Mouse (Mus musculus) gastrocnemius, adult 2 months (tissue): ENCODE data around the gene Mfsd6. TPM values are rescaled to one million over a fixed set of nuclear protein-coding genes. Genes with fewer than 3 reads are reported as not detected.

Experiments
- DNase-seq: peaks from one replicate; pipeline ENCODE4 v3.0.0; 2022
- H3K27ac ChIP-seq: fragments of 200-600 bp; 2 replicates; pipeline ENCODE4 v1.8.1; 2022; ENCODE audit warnings: mild to moderate bottlenecking
- H3K4me3 ChIP-seq: fragments of 200-600 bp; 2 replicates; pipeline ENCODE4 v1.8.1; 2022; ENCODE audit warnings: mild to moderate bottlenecking, moderate library complexity
- CTCF ChIP-seq: fragments of 200-600 bp; IDR thresholded peaks from 2 replicates; pipeline ENCODE4 v1.8.1; 2022; ENCODE audit warnings: antibody characterized with exemption, mild to moderate bottlenecking, moderate library complexity
- intact Hi-C: fragments of 180-260 bp; cut with DNase I; formaldehyde crosslinking; loops from one replicate; pipeline ENCODE4 v1.15.1; 2025
- total RNA-seq, 2 experiments: library from RNA; stranded (reverse); gene quantifications; 2 replicates each; pipeline ENCODE4 v1.2.3; 2021

Gene Mfsd6
- total RNA-seq, 2 experiments from 2014 or later = 5.9 to 7.3 TPM

- intact Hi-C loops = no loop called here
- no peak for TF ChIP-seq CTCF
- Histone ChIP-seq H3K27ac (no peak overlapping the region), H3K4me3 (no peak overlapping the region)
- DNase-seq = peak; percentile 30
These were observed 74.5 kb downstream of the Mfsd6 start for GRCm38 (mm10) chr1:52652601-52653253.

- no peak for DNase-seq
- Histone ChIP-seq H3K27ac (no peak overlapping the region), H3K4me3 (no peak overlapping the region)
- no peak for TF ChIP-seq CTCF
- intact Hi-C loops = no loop called here
These were observed 77.2 kb downstream of the Mfsd6 start for GRCm38 (mm10) chr1:52650066-52650465.

- intact Hi-C loops = loop anchor here (2.0 to 10.0 kb wide), 3 partner anchors 79 to 196 kb away; partner anchors contain the start of genes Hibch and Mfsd6
These were observed 78.9 kb downstream of the Mfsd6 start for GRCm38 (mm10) chr1:52648153-52649027.

DNA sequence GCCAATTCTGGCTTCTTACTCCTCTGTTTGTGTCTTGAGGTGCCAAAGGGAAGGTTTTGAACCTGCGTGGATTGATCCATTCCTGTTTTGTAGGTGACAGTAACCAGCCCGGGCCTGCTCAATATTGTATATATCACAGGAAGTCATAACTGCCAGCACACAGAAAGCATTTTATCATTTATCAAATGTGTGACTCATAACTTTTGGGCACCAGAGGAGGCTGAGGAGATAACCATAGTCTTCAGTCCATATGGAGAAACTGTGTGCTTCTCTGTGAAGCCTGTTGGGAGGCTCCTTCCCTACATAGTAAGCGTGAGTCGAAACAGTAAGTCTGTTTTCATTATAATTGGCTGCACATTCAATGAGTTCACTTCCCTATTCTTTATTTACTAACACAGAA, 86.5 kb downstream of the Mfsd6 start:
- DNase-seq = no peak
- no peak overlapping the region for H3K27ac ChIP-seq
- intact Hi-C loops = loop anchor here (10.0 kb wide), 1 partner anchor 204 kb away; the partner anchor contains the start of gene Hibch
- no peak overlapping the region for H3K4me3 ChIP-seq
- no peak for TF ChIP-seq CTCF

More at GRCm38 (mm10) chr1:52648153-52649027, 78.9 kb downstream of the Mfsd6 start:
- H3K27ac ChIP-seq = no peak overlapping the region
- H3K4me3 ChIP-seq = no peak overlapping the region
- peak; percentile 70 for DNase-seq
- TF ChIP-seq CTCF = peak; percentile 71

DNA sequence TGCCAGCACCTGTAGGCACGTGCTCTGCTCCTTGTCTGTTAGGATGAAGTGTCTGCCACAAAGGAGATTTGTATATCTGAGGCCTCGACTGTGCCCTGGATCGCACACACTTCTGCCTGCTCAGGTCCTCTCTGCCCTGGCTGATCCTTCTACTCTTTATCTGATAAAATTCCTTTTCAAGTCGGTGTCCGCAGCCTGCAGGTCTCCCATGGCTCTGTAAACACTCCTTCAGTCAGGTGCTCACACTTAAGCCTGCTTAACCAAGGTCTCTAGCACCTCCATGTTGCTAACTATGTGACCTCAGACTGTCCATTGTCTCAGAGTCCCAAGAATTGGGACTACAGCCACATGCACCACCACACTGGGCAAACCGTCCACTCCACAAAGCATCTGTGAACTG, 87.0 kb downstream of the Mfsd6 start:
- H3K4me3 ChIP-seq = no peak overlapping the region
- no peak for DNase-seq
- intact Hi-C loops = loop anchor here (10.0 kb wide), 1 partner anchor 205 kb away; the partner anchor contains the start of gene Hibch
- TF ChIP-seq CTCF = no peak
- no peak overlapping the region for H3K27ac ChIP-seq

DNA sequence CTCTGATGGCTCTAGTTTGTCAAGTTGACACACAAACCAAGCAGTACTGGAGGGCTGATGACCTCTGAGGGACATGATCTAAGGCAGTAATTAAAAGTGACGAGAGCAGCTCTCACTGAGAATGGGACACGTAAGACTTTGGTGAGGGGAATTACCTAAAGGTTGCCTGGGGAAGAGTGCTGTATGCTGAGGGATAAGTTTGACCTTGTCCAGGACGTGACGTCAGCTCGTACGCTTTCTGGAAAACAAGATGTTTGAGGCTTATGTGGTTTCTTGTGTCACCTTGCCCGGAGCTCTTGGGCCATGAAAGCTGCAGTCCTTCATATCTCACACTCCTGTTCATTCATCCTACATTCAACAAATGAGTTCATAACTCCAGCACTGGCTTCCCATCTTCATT, 88.2 kb downstream of the Mfsd6 start:
- no peak for DNase-seq
- Histone ChIP-seq H3K27ac (no peak overlapping the region), H3K4me3 (no peak overlapping the region)
- intact Hi-C loops = no loop called here
- TF ChIP-seq CTCF = no peak

- DNase-seq = no peak
- Histone ChIP-seq H3K27ac (no peak overlapping the region), H3K4me3 (no peak overlapping the region)
- intact Hi-C loops = no loop called here
- no peak for TF ChIP-seq CTCF
These were observed 89.2 kb downstream of the Mfsd6 start for GRCm38 (mm10) chr1:52638101-52638500.

- Histone ChIP-seq H3K27ac (no peak overlapping the region), H3K4me3 (no peak overlapping the region)
- no peak for DNase-seq
- intact Hi-C loops = no loop called here
- TF ChIP-seq CTCF = no peak
These were observed 91.3 kb downstream of the Mfsd6 start for GRCm38 (mm10) chr1:52635932-52636331.

DNA sequence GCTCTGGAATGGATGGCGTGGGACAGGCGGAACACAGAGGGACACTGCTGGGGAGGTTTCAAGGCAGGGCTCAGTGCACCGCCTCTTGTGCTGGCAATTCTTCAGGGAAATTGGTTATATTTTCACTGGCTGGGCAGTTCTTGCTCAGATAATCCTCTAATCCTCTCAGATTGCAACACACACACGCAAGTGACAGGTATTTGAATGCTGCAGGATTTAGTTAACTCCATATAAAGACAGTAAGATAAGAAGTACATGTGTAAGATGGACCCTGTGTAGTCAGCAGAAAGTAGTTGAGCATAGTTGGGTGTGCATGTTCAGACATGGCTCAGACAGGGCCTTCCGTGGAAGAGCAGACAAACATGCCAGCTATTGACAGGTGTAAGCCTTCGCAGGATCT, 93.0 kb downstream of the Mfsd6 start:
- intact Hi-C loops = loop anchor here (5.0 kb wide), 1 partner anchor 332 kb away; no protein-coding TSS in a partner anchor
- Histone ChIP-seq H3K27ac (no peak overlapping the region), H3K4me3 (no peak overlapping the region)
- TF ChIP-seq CTCF = no peak
- no peak for DNase-seq

- TF ChIP-seq CTCF = peak; percentile 23; the same call in 1 of the 2 replicates
- Histone ChIP-seq H3K27ac (no peak overlapping the region), H3K4me3 (peak overlapping the region; percentile 98)
- DNase-seq = no peak
- intact Hi-C loops = loop anchor here (2.0 to 5.0 kb wide), 2 partner anchors 133 to 329 kb away; no protein-coding TSS in a partner anchor
These were observed 95.7 kb downstream of the Mfsd6 start for GRCm38 (mm10) chr1:52631570-52631969.

- Histone ChIP-seq H3K27ac (peak overlapping the region; percentile 92), H3K4me3 (peak overlapping the region; percentile 98)
- TF ChIP-seq CTCF = no peak
- intact Hi-C loops = loop anchor here (2.0 to 5.0 kb wide), 2 partner anchors 132 to 329 kb away; no protein-coding TSS in a partner anchor
- no peak for DNase-seq
These were observed 96.3 kb downstream of the Mfsd6 start for GRCm38 (mm10) chr1:52630937-52631299.

DNA sequence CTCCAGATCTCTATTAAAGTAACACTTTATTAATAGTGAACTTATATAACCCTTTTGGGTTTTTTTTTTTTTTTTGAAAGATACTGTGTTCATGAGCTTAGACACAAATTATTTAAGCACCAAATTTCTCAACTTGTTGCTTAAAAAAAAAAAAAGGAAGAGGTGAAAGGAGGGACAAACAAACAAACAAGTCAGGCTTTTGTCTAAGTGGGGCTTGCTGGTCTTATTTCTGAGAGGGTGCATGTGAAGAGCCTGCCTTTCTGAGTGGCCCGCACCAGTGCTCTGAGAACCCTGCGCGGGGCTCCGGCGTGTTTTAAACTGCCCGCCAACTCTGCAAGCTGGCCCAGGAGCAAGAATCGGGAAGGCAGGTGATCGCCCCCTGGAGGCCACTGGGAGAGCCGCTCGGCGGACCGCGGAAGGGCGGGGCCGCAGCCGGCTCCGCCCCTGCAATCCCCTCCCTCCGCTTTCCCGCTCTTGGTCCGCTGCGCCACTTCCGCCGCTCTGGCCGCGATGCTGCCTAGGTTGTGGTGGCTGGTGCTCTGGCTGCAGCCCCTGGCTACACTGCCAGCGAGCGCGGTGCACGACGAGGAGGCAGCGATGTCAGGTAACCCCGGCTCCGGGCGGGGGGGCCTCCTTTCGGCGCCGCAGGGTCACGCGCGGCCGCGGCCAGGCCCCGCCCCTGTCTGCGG, 96.9 kb downstream of the Mfsd6 start, which contains the start of gene Nemp2:
Nemp2 (plus strand) TSS at position 456 of the 689 bp plus-strand sequence.
- H3K27ac ChIP-seq = peak within 1 kb of the TSS; percentile 92
- peak within 1 kb of the TSS; percentile 98 for H3K4me3 ChIP-seq
- TF ChIP-seq CTCF = peak; percentile 97
- peak; percentile 92 for DNase-seq
- intact Hi-C loops = loop anchor here (2.0 to 5.0 kb wide), 2 partner anchors 132 to 328 kb away; no protein-coding TSS in a partner anchor
